Mouse (Mus musculus) heart, postnatal 25 days (tissue): ENCODE data around the gene Alg11. TPM values are rescaled to one million over a fixed set of nuclear protein-coding genes. Genes with fewer than 3 reads are reported as not detected.

Experiments used
- DNase-seq: peaks from one replicate; pipeline ENCODE4 v3.0.0; 2022; ENCODE audit warnings: low spot score
- intact Hi-C: fragments of 180-260 bp; cut with DNase I; formaldehyde crosslinking; loops from one replicate; pipeline ENCODE4 v1.15.1; 2025
- total RNA-seq, 2 experiments: library from RNA; stranded (reverse); gene quantifications; 2 replicates each; pipeline ENCODE4 v1.2.3; 2021

The Alg11 gene
- total RNA-seq: 1 to 10 TPM; 7.6 to 8.3 TPM

DNA sequence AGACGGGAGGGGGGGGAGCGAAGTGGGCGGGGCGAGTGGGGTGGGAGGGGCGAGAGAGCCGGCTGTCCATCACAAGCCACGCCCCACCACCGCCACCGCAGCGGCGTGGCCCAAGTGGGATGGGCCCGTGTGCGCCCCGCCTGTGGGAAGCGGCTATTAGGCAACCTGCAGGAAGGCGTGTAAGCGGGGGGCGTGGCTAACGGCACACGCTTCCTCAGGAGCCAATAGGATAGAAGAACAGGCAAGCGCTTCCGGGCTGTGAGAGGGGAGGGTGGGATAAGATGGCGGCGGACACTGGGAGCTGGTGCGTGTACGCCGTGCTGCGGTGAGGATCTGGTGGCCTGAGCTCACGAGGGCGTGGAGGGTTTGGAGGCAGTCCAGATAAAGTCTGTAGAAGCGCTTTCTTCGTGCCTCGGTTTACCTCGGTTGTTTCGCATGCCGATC is at the start of gene Alg11:
Gene Alg11 (plus strand): TSS at position 276 of the 444 bp plus-strand sequence.
- peak; percentile 94 for DNase-seq
- intact Hi-C loops: loop anchor here (5.0 kb wide), 1 partner anchor 107 kb away; the partner anchor contains the start of gene Nek3

DNA sequence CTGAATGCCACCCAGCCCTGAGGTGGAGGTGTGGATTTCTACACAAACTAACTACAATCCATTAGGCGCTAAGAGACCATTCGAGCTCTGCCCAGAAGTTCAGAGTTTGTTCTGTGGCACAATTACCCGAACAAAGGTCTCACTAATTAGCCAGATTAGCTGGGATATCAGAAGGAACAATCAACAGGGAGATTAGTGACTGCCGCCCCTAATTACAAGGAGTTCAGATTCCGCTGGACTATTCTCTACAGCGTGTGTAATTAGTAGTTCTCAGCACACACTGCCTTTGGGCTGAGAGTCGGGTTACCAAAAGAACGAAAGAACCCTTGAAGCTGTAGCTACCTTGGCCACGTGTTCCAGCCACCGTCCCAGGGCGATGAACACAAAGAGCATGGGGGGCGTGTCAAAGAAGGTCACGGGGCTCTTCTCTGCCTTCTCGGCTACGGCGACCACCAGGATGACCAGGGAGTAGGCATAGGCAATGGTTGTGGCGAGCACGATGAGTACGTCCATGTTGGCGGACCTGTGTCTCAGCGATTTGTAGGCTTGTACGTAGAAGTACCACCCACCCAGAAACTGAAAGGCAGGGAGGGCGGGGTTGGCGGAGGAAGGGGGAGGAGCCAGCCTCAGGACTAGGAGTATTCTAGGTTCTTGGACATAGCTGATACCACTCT is 47.4 kb upstream of the Alg11 start:
- DNase-seq: no peak
- intact Hi-C loops: no loop called here

DNA sequence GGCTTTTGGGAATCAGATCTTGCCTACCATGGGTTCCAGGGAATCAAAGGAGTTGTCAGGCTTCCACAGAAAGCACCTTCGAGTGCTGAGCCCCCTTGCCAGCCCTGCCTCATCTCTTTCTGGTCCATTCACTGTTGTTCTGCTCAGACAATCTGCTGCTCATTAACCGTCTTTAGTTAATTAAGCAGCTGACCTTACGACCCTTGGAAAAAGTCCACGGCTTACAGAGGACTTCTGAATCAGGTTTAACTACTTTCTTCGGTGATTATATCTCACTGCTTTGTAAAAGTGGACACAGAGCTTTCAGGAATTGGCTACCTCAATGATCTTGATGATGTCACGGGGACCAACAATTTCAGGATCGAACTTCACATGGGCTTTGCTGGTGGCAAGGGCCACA is 42.8 kb upstream of the Alg11 start:
- DNase-seq: no peak

DNA sequence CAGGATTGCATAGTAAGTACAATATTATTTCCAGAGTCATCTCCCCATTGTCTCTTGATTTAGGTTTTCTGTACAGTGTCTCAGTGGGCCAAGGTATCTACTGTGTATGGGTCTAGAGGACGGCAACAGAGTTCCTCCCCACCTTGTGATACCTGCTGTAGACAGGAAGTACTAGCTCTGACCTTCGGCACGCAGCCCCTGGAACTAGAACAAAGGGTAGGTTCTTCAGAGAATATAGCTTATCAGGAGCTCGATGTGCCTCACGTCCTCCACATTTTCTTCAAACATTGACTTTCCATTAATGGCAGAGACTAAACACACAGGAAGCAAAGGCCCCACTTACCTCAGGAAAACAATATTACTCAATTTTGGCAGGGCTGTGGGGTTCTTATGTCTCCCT is 41.0 kb upstream of the Alg11 start:
- intact Hi-C loops: no loop called here
- no peak for DNase-seq

More for the DNA sequence above, 42.8 kb upstream of the Alg11 start:
- intact Hi-C loops: no loop called here

DNA sequence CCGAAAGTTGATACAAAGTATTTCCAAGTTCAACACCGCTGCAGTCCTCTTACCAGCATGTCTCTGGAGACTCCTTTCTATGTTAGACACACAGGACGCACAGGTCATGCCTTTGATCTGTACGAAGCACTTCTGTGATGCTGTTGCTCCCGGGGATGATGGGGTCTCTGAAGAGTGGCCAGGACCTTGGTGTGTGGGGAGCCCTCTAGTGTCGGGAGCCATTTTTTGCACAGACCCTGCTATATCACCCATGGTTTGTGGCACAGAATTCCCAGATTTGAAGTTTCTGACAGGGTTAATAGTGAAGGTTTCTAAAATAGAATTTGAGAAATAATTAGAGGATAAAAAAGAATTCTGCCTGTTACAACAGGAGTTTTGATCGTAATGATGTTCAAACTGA is 38.3 kb upstream of the Alg11 start:
- intact Hi-C loops: no loop called here
- DNase-seq: no peak

DNA sequence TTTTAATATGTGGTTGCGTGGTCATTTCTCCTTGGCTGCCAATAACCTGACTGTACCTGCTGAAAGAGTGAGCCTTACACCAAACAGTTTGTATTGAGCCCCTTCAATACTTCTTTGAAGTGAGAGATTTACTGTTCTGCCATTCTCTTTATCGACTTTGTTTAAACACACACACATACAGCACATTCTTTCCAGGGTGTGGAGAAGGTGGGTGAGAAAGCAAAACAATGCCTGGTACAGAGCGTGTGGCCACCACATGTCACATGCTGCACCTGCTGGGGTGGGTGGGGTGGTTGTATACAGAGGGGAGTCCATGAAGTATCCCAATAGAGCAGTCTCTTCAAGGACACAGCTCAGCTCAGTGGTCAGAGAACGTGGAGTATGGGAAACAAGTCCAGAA is 35.3 kb upstream of the Alg11 start:
- no peak for DNase-seq
- intact Hi-C loops: no loop called here

DNA sequence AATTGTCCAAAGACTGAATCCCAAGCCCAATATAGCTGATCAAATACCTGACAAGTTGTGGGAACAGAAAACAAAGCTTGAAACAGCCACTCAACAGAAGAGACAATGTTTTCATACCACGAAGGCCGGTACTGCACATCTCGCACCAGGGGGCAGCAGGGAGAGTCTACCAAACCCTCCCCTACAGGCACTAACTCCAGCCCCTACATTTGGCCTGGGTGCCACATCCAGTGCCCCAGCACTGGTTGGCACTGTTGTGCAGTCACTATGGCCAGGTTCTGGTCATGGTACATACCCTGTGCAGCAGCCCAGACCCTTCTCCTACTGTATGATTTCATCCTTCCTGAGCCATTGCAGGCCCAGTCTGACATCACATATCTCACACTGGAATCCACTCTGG is 31.5 kb upstream of the Alg11 start:
- intact Hi-C loops: no loop called here
- DNase-seq: no peak

DNA sequence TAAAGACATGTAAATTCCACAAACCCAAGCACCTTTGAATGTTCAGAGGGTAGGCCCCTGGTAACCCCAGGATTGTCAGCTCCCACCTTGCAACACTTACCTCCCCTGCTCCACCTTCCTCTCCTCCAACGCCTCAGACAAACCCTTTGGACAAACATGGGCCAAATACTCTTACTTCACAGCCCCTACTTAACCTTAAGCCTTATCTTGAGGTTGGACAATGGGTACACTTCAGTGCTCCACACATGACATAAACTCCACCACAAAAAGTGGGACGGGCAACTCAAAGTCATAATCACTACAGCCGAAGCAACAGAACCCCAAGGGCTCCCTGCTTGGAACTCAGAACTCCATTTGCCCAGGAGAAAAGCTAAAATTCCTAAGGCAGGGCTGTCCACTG is 29.5 kb upstream of the Alg11 start:
- intact Hi-C loops: no loop called here
- no peak for DNase-seq

DNA sequence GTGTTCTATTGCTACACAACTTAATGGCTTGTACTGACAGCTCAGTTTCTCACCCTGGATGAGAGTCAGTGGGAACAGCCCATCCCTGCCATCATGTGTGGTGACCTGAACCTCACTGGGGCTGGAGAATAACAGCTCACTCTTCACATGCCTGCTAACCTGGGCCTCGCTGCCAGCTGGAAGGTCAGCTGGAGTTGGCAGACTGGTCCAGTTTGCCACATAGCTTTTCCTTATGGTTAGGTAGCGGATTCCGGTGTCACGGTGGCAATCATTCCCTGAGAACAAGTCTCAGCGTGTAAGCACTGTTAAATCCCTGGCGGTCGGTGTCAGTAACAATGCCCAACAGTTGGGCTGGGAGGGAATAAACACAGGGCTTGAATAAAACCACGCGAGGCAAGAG is 24.4 kb upstream of the Alg11 start:
- intact Hi-C loops: no loop called here

DNA sequence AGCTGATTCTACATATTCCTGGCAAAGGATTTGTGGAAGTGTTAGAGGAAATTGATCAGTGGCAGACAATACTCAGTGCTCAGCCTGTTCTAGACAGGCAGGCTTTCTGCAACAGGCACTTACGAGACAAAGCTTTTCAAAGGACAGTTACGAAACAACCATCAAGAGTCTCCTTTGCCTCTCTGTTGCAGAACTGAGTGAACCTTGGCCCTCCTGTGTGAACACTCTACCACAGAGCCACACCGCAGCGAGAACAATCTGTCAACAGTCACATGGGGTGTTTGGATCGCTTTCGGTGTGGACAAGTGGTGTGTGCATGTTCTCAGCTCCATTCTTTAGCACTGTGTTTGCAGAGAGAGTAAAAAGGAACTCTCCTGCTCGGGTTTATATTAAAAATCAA is 23.5 kb upstream of the Alg11 start:
- intact Hi-C loops: no loop called here
- DNase-seq: no peak

More for the DNA sequence above, 24.4 kb upstream of the Alg11 start:
- no peak for DNase-seq

DNA sequence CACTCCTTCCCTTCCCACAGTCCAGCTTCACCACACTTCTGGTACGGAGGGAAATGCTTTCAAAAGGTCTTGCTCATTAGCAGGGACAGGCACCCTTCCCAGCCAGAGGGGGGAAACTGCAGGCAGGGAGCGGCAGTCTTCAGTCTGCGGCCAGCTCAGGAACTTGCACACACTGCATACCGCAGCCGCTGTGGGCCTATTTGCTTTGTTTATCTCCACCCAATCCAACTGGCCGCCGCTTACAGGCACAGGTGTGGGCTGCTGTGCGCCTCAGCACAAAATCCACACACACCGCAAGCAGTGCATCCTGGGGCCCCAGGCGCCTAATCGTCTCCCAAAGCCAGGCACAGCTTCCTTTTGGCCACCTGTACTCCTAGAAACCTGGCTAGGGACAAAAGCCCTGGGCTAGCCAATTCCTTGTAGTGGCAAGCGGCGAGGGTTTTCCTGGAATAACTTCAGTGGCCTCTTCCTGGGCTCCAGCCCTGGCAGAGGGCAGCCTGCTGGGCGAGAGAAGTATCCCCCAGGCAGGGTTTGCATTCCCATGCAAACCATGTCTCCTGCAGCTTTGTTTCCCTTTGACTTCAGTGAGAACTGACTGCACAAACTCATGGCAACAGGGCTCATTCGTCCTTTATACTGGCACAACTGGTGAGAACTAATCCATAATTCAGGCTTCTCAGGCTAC is 20.9 kb upstream of the Alg11 start:
- intact Hi-C loops: no loop called here
- no peak for DNase-seq

DNA sequence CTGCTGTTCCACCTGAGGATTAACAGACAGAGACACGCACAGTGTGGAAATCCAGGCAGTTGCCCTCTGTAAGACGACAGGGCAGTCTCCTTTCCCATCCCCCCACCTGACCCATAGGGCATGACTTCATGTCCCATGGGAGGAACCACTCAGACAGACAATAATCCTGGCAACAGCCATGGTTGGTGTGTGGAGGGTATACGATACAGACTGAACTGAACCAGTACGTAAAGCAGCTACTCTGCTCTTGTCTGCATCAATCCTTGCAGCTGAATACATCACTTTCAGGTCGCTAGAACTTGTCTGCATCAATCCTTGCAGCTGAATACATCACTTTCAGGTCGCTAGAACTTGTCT is 20.4 kb upstream of the Alg11 start:
- intact Hi-C loops: no loop called here

DNA sequence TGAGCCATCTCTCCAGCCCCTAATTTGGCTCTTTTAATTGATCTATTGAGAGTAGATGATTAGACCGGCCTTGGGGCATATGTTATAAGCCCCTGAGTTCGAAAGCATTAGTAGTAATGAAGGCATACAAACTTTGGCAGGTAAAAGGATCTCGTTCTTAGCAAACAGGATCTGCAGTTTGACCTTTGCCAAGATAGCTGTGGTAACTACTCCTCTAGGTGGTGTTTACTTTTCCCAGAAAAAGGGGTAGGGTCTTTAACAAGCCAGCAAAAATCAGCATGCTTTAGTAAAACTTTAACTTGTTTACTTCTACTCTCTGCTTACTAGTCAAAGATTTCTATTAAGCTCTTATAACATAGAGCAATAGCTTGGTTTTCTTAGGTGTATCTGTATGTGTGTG is 18.0 kb upstream of the Alg11 start:
- intact Hi-C loops: no loop called here

More for the DNA sequence above, 20.4 kb upstream of the Alg11 start:
- no peak for DNase-seq

DNA sequence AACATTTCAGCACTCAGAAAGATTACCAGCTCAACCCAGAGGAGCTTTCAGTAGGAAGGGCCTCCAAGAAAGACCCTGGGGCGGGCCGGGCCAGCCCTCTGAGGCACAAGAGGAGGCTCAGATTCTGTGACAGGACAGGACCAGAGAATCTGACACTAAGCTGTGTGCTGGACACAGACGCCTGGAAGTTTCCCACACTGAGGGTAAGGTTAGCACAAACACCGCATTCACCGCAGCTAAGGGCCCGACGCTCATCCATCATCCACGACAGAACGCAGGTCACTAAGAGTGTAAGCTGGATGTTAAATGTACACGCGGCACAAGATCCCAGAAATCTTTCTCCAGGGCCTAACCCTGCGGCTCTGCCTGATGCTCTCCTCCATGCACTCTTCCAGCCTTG is 16.8 kb upstream of the Alg11 start:
- intact Hi-C loops: no loop called here

More for the DNA sequence above, 18.0 kb upstream of the Alg11 start:
- no peak for DNase-seq

DNA sequence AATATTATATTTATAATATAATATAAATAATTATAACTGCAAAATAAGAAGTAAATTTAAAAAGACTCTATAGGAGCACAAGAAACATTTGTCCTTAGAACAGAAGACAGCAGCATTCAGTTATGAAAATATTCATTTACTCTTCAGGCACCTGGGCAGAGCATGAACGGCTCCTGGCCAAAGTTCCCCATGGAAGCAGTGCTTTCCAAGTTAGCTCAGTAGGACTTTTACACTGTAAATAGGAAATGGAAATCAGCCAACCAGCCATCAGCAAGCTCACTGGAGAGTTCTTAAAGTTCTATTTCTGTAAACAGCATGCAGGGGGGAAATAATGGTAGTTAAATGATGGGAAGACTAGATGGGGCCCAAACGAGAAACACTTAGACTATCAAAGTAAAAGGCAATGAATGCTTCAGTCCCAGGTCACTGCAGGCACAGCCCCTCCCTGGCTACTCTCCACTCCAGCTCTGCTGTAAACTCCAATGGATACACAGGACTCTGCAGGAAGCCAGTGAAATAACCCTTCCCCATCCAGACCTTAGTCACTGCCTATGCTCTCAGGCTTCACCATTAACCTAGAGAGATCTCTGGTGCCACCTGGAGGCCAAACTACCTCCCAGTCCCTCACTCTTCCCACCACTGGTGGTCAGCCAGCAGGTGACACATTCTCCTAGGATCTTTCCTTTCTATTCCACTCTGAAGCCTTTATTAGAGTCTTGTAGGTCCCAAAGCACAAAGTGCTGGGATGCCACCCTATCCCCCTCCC is 12.6 kb upstream of the Alg11 start:
- intact Hi-C loops: loop anchor here (5.0 kb wide), 1 partner anchor 56 kb away; no protein-coding TSS in a partner anchor
- DNase-seq: no peak

More for the DNA sequence above, 16.8 kb upstream of the Alg11 start:
- DNase-seq: no peak

DNA sequence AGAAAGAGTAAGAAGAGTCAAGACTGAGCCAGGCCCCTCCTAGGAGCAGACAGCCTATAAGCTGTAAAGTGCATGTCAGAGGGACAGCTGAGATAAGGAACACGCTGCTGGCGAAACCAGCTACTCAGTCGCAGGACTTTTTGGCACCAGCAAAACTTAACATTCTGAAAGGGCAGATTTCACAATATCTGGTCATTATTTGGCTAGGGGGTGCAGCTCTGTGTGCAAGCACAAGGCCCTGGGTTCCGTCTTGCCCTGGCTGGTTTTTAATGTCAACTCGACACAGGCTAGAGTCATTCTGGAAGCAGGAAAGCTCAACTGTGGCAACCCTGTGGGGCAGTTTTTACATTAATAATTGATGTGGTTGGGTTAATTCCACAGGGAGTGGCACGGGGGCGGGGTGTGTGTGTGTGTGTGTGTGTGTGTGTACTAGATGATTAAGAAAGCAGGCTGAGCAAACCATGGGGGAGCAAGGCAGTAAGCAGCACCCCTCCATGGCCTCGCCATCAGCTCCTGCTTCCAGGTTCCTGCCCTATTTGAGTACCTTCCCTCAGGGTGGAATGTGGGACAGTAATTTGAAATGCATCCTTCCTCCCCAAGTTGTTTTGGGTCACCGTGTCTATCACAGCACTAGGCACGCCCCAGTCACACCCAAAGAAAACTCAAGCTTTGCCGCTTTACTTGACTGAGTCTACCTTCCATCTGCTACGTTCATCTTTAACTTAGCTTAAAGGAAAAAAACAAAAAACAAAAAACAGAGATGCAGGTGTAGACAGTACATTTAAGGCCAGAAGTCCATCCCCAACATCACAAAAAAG is 5.6 kb upstream of the Alg11 start:
- intact Hi-C loops: no loop called here
- DNase-seq: no peak

DNA sequence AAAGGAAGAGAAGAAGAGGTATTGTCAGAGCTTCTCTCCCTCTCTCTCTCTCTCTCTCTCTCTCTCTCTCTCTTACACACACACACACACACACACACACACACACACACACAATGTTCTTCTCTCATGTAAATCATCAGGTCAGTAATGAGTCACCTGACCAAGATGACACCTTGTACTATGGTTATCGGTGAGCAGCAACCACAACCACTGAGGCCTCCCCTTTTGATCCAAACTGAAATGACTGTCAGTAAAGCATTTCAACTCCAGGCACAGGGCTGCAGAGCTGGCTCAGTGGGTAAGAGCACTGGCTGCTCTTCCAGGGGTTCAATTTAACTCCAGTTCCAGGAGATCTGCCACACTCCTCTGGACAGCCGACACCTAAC is 5.0 kb upstream of the Alg11 start:
- intact Hi-C loops: no loop called here
- no peak for DNase-seq

DNA sequence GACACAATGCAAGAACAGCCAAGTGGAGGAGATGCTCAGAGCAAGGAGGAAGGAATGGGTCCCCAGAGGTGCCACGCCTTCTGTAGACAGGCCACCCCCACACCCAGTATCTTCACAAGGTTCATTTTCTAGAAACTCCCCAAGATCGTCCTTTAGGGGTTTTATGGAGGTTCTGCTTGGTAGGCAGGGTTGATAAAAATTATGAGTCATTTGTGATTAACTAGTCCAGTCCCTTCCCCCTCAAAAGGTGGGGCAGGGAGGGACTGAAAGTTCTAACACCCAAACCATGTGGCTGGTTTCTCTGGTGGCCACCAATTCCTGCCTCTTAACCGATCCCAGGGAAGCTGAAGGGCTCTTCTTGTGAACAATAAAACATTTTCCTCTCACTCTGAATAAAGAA is 3.7 kb upstream of the Alg11 start:
- no peak for DNase-seq
- intact Hi-C loops: no loop called here

DNA sequence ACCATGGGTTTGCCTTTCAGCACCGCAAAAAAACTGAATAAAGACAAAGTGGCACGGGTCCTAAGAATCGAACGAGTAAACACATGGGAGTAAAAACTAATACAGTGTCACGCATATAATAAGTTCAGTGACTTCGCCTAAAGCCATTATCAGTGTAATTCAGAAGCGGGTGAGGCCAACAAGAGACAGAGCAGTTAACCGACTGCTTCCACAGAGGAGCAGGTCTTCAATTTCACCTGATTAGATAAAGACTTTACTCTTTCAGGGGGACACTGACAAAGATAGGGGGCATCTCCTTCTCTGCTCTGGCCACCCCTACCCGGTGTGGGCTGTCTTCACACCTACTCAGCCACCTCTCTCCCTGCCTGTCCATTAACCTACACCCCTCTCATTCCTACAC is 2.2 kb upstream of the Alg11 start:
- intact Hi-C loops: no loop called here
- DNase-seq: no peak

DNA sequence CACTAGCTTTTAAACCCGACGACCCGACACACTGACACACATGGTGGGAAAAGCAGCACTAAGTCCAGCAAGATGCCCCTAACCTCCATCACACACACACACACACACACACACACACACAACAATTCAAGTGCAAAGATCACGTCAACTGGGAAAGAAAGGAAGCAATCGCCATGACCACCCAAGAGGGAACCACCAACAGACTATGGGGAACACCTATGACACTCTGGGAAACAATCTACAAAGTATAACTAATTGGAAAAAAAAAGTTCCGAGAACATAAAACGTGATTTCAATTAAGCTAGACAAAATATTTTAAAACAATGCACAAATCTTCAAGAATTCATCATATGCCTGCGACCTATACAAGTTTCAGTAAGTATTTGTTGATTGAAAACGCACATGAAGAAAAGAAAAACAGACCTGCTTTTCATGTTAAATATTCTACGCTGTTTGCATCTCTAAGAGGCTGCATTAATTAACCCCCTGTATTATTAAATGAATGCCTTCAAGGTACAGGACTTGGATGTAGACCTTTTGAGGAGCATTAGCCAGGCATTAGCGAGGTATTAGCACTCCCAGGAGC is 1.3 kb upstream of the Alg11 start:
- intact Hi-C loops: no loop called here
- DNase-seq: no peak
